Mouse (Mus musculus) liver, adult 2 months (tissue): ENCODE measurements around the gene Fgfr1op2.

Experiments used
- CTCF ChIP-seq: fragments of 200-500 bp; IDR thresholded peaks from 2 replicates; pipeline ENCODE4 v1.5.1; 2011; ENCODE audit warnings: low read depth, low read length, control low read depth
- POLR2A ChIP-seq: fragments of 200-500 bp; IDR thresholded peaks from 2 replicates; pipeline ENCODE4 v1.6.1; 2011; ENCODE audit warnings: low read length, control low read depth; ENCODE audit not compliant: insufficient read depth; ENCODE audit errors: extremely low read depth

DNA sequence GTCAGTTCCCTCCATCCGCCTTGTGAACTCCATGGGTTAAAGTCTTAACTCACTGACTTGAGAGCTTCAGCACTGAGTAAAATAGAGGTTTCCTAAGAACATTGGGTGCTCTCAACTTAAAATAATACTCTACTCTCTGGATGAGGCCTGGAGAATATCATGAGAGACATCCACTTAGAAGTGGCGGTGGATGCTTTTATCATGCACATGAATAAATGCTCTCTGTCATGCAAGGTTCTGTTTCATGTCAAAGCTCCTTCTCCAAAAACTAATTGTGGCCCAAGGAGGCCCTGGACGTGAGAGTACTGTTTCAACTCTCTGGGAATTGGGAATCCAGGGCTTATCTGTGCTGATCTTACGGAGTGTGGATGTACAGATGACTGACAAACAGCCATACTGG is 39.9 kb upstream of the Fgfr1op2 start:
- TF ChIP-seq POLR2A (no peak), CTCF (no peak)
